Mouse (Mus musculus) heart, postnatal 14 days (tissue): Measurements from ENCODE around the gene Stat6. TPM values are rescaled to one million over a fixed set of nuclear protein-coding genes. Genes with fewer than 3 reads are reported as not detected.
A peak's percentile ranks its signal among the peaks of the same experiment; 100 is the strongest.

Experiments
- DNase-seq, 2 experiments: peaks; one replicate each; pipeline ENCODE4 v3.0.0; 2021 to 2022
- intact Hi-C: fragments of 180-260 bp; cut with DNase I; formaldehyde crosslinking; loops from one replicate; pipeline ENCODE4 v1.15.1; 2025
- total RNA-seq, 2 experiments: library from RNA; stranded (reverse); gene quantifications; 2 replicates each; pipeline ENCODE4 v1.2.3; 2021

The Stat6 gene
- total RNA-seq, 2 experiments from 2014 or later = 46.9 to 49.9 TPM

- intact Hi-C loops = no loop called here
Measured at GRCm38 (mm10) chr10:127614236-127615033, 28.4 kb upstream of the Stat6 start.

GRCm38 (mm10) chr10:127615034-127615374 lies 27.8 kb upstream of the Stat6 start:
- DNase-seq = no peak
- intact Hi-C loops = no loop called here

More at GRCm38 (mm10) chr10:127614236-127615033, 28.4 kb upstream of the Stat6 start:
- DNase-seq = no peak

GRCm38 (mm10) chr10:127615591-127615990 lies 27.2 kb upstream of the Stat6 start:
- intact Hi-C loops = no loop called here
- peak; percentile 69 to 70 for DNase-seq

- no peak for DNase-seq
- intact Hi-C loops = no loop called here
Measured at GRCm38 (mm10) chr10:127616261-127616679, 26.5 kb upstream of the Stat6 start.

- no peak for DNase-seq
- intact Hi-C loops = no loop called here
Measured at GRCm38 (mm10) chr10:127617294-127617693, 25.5 kb upstream of the Stat6 start.

GRCm38 (mm10) chr10:127618173-127618572 lies 24.6 kb upstream of the Stat6 start:
- no peak for DNase-seq
- intact Hi-C loops = loop anchor here (2.0 kb wide), 2 partner anchors 17 to 41 kb away; no protein-coding TSS in a partner anchor

- intact Hi-C loops = loop anchor here (2.0 kb wide), 2 partner anchors 18 to 42 kb away; no protein-coding TSS in a partner anchor
- DNase-seq = no peak
Measured at GRCm38 (mm10) chr10:127619119-127619721, 23.6 kb upstream of the Stat6 start.

GRCm38 (mm10) chr10:127619941-127620405 lies 22.8 kb upstream of the Stat6 start:
- intact Hi-C loops = loop anchor here (2.0 kb wide), 2 partner anchors 19 to 43 kb away; no protein-coding TSS in a partner anchor
- no peak for DNase-seq

- intact Hi-C loops = no loop called here
- DNase-seq = peak in 1 of 2 experiments; percentile 52
Measured at GRCm38 (mm10) chr10:127620406-127621190, 22.2 kb upstream of the Stat6 start, which contains the start of gene Lrp1. TSS of gene Lrp1 (minus strand) at chr10:127621148.

GRCm38 (mm10) chr10:127621191-127622056 lies 21.4 kb upstream of the Stat6 start:
- intact Hi-C loops = loop anchor here (2.0 kb wide), 1 partner anchor 53 kb away; no protein-coding TSS in a partner anchor
- peak; percentile 88 to 90 for DNase-seq

- DNase-seq = peak; percentile 79 to 80
- intact Hi-C loops = loop anchor here (2.0 kb wide), 1 partner anchor 53 kb away; no protein-coding TSS in a partner anchor
Measured at GRCm38 (mm10) chr10:127622057-127622392, 20.8 kb upstream of the Stat6 start.

GRCm38 (mm10) chr10:127622661-127623060 lies 20.1 kb upstream of the Stat6 start:
- DNase-seq = no peak
- intact Hi-C loops = loop anchor here (2.0 kb wide), 1 partner anchor 54 kb away; no protein-coding TSS in a partner anchor

GRCm38 (mm10) chr10:127623439-127624216 lies 19.2 kb upstream of the Stat6 start:
- intact Hi-C loops = loop anchor here (2.0 kb wide), 1 partner anchor 55 kb away; no protein-coding TSS in a partner anchor
- DNase-seq = no peak

GRCm38 (mm10) chr10:127626433-127626832 lies 16.4 kb upstream of the Stat6 start:
- intact Hi-C loops = no loop called here
- DNase-seq = no peak

- peak; percentile 29 to 40 for DNase-seq
- intact Hi-C loops = no loop called here
Measured at GRCm38 (mm10) chr10:127631261-127632214, 11.2 kb upstream of the Stat6 start.

GRCm38 (mm10) chr10:127632668-127633271 lies 10.0 kb upstream of the Stat6 start:
- intact Hi-C loops = no loop called here
- DNase-seq = no peak

GRCm38 (mm10) chr10:127640421-127640820 lies 2.4 kb upstream of the Stat6 start:
- intact Hi-C loops = loop anchor here (5.0 kb wide), 1 partner anchor 297 kb away; no protein-coding TSS in a partner anchor
- no peak for DNase-seq
